10 mouse cellular contexts compared by ENCODE assay signal in genomic region chr15:79697011-79697410, GRCm38 (mm10). TPM values are rescaled to one million over a fixed set of nuclear protein-coding genes. Genes with fewer than 3 reads are reported as not detected.
A peak's percentile ranks its signal among the peaks of the same experiment; 100 is the strongest.
DNase-seq lines count a peak whose midpoint lies in the region; ATAC-seq lines count a peak whose summit lies in the region.
"Had no signal": no experiment of that assay in that cellular context is flagged by ENCODE, and none has a peak within 500 bp of the region (broad histone marks: within the 10 kb centered on the region; RNA-seq: fewer than 3 reads in every experiment).

No protein-coding gene starts in this region.

- intact Hi-C loops in left cerebral cortex, postnatal 14 days (cut with DNase I): no loop called here

- H3K9ac ChIP-seq in hindbrain, embryonic 15.5 days: no peak overlapping the region
- H3K9ac ChIP-seq in liver, embryonic 16.5 days (ENCODE audit: low read depth, low read length): no peak overlapping the region
- H3K9ac ChIP-seq: embryonic facial prominence, embryonic 15.5 days; heart, embryonic 13.5 days had no signal

- H3K27me3 ChIP-seq in hindbrain, embryonic 15.5 days: no peaks in the 10 kb centered on the region
- no peaks in the 10 kb centered on the region for H3K27me3 ChIP-seq in liver, embryonic 16.5 days (ENCODE audit: control insufficient read depth, insufficient read depth, low read depth, low read length)
- H3K27me3 ChIP-seq: embryonic facial prominence, embryonic 15.5 days; heart, embryonic 13.5 days had no signal

- peaks cover 28% of the 10 kb centered on the region for H3K4me1 ChIP-seq in hindbrain, embryonic 15.5 days (replicated peaks)
- peaks cover 59% of the 10 kb centered on the region for H3K4me1 ChIP-seq in liver, embryonic 16.5 days (ENCODE audit: control insufficient read depth, low read depth, low read length)

- peak; percentile 51 for ATAC-seq in hindbrain, embryonic 15.5 days (ENCODE audit: low FRiP score, low read depth)
- no peak for ATAC-seq in liver, embryonic 16.5 days (ENCODE audit: low read depth)

- H3K4me3 ChIP-seq in hindbrain, embryonic 15.5 days: no peak overlapping the region
- no peak overlapping the region for H3K4me3 ChIP-seq in liver, embryonic 16.5 days (ENCODE audit: low read depth, low read length)
- H3K4me3 ChIP-seq: embryonic facial prominence, embryonic 15.5 days; heart, embryonic 13.5 days had no signal

- peaks cover 6% of the 10 kb centered on the region; the same call in 1 of the 2 replicates for H3K36me3 ChIP-seq in hindbrain, embryonic 15.5 days
- H3K36me3 ChIP-seq in liver, embryonic 16.5 days (ENCODE audit: control insufficient read depth, insufficient read depth): peaks cover 7% of the 10 kb centered on the region; the same call in 1 of the 2 replicates

- no peaks in the 10 kb centered on the region for H3K9me3 ChIP-seq in hindbrain, embryonic 15.5 days
- no peaks in the 10 kb centered on the region for H3K9me3 ChIP-seq in liver, embryonic 16.5 days (replicated peaks; ENCODE audit: control insufficient read depth, low read length)
- H3K9me3 ChIP-seq: embryonic facial prominence, embryonic 15.5 days; heart, embryonic 13.5 days had no signal

- 54% methylated on average over 6 of the region's 6 CpGs for WGBS in hindbrain, embryonic 15.5 days
- 53% methylated on average over 6 of the region's 6 CpGs for WGBS in liver, embryonic 16.5 days (ENCODE audit: insufficient replicate concordance)

- DNase-seq in layer of hippocampus, postnatal 10 days (ENCODE audit: low spot score in 2 of 2): peak; percentile 32 to 37
- DNase-seq in layer of hippocampus, postnatal 25 days (ENCODE audit: extremely low spot score in 1 of 2, low spot score in 1 of 2): no peak
- peak; percentile 70 to 83 for DNase-seq in cerebellum, postnatal 10 days
- DNase-seq in urinary bladder, postnatal 10 days (ENCODE audit: low spot score): no peak
- DNase-seq in adrenal gland, adult 18-20 months (ENCODE audit: low spot score in 2 of 2): no peak
- DNase-seq in left cerebral cortex, postnatal 14 days (ENCODE audit: low spot score in 2 of 2): no peak

- H3K4me2 ChIP-seq in hindbrain, embryonic 15.5 days: no peak overlapping the region
- no peak overlapping the region for H3K4me2 ChIP-seq in liver, embryonic 16.5 days (ENCODE audit: low read depth, low read length)
- H3K4me2 ChIP-seq: embryonic facial prominence, embryonic 15.5 days; heart, embryonic 13.5 days had no signal

- H3K27ac ChIP-seq in hindbrain, embryonic 15.5 days (replicated peaks): peak overlapping the region; percentile 43
- 0 out of 2 replicates have a peak overlapping the region, but pooled peaks have one; percentile 3 for H3K27ac ChIP-seq in liver, embryonic 16.5 days (ENCODE audit: low read length)
- H3K27ac ChIP-seq: embryonic facial prominence, embryonic 15.5 days; heart, embryonic 13.5 days had no signal

RNA-seq across cellular contexts. Expression of gene Gtpbp1, which starts 6.4 kb away (rescaled TPM):
- 10 to 100 TPM; 42.5 to 46.8 TPM for total RNA-seq in layer of hippocampus, postnatal 10 days (2021)
- total RNA-seq in layer of hippocampus, postnatal 25 days (2021): 10 to 100 TPM; 46.2 to 52.6 TPM
- 49.4 and 50.1 TPM in 2 replicates for polyA plus RNA-seq in hindbrain, embryonic 15.5 days (2015; fragmentation: Nextera tagmentation; extraction: Ambion mirVana)
- polyA plus RNA-seq in liver, embryonic 16.5 days (2015; fragmentation: Nextera tagmentation; extraction: Ambion mirVana): 26.2 and 28.5 TPM in 2 replicates
- total RNA-seq in adrenal gland, adult 18-20 months (2021): 10 to 100 TPM; 28.8 to 30.2 TPM
- total RNA-seq in left cerebral cortex, postnatal 14 days (2021): 10 to 100 TPM; 44.1 to 44.7 TPM

RNA-seq across cellular contexts. Expression of gene Josd1, which starts 9.3 kb away (rescaled TPM):
- 10 to 100 TPM; 36.6 to 40.5 TPM for total RNA-seq in layer of hippocampus, postnatal 10 days (2021)
- total RNA-seq in layer of hippocampus, postnatal 25 days (2021): 10 to 100 TPM; 49.4 to 53.2 TPM
- polyA plus RNA-seq in hindbrain, embryonic 15.5 days (2015; fragmentation: Nextera tagmentation; extraction: Ambion mirVana): 23.2 and 24.5 TPM in 2 replicates
- 19.2 and 21.6 TPM in 2 replicates for polyA plus RNA-seq in liver, embryonic 16.5 days (2015; fragmentation: Nextera tagmentation; extraction: Ambion mirVana)
- total RNA-seq in adrenal gland, adult 18-20 months (2021): 10 to 100 TPM; 35.9 to 40.3 TPM
- total RNA-seq in left cerebral cortex, postnatal 14 days (2021): 10 to 100 TPM; 56.1 to 66.2 TPM

RNA-seq across cellular contexts. Expression of gene Tomm22, which starts 26.4 kb away (rescaled TPM):
- 100 to 1,000 TPM in 1 of 2 experiments, 10 to 100 TPM in 1; 99.9 to 107 TPM for total RNA-seq in layer of hippocampus, postnatal 10 days (2021)
- total RNA-seq in layer of hippocampus, postnatal 25 days (2021): 100 to 1,000 TPM; 100 to 107 TPM
- polyA plus RNA-seq in hindbrain, embryonic 15.5 days (2015; fragmentation: Nextera tagmentation; extraction: Ambion mirVana): 224 and 236 TPM in 2 replicates
- polyA plus RNA-seq in liver, embryonic 16.5 days (2015; fragmentation: Nextera tagmentation; extraction: Ambion mirVana): 116 and 125 TPM in 2 replicates
- 100 to 1,000 TPM; 102 to 112 TPM for total RNA-seq in adrenal gland, adult 18-20 months (2021)
- total RNA-seq in left cerebral cortex, postnatal 14 days (2021): 10 to 100 TPM; 97.8 to 99.7 TPM

RNA-seq across cellular contexts. Expression of gene Cby1, which starts 38.0 kb away (rescaled TPM):
- 10 to 100 TPM; 55.6 to 56.6 TPM for total RNA-seq in layer of hippocampus, postnatal 10 days (2021)
- total RNA-seq in layer of hippocampus, postnatal 25 days (2021): 10 to 100 TPM; 51.8 to 54.2 TPM
- polyA plus RNA-seq in hindbrain, embryonic 15.5 days (2015; fragmentation: Nextera tagmentation; extraction: Ambion mirVana): 91.4 and 94.3 TPM in 2 replicates
- polyA plus RNA-seq in liver, embryonic 16.5 days (2015; fragmentation: Nextera tagmentation; extraction: Ambion mirVana): 10.2 and 11.8 TPM in 2 replicates
- total RNA-seq in adrenal gland, adult 18-20 months (2021): 10 to 100 TPM; 16.9 to 18.7 TPM
- 10 to 100 TPM; 65.3 to 69.2 TPM for total RNA-seq in left cerebral cortex, postnatal 14 days (2021)

RNA-seq across cellular contexts. Expression of gene Fam227a, which starts 38.3 kb away (rescaled TPM):
- total RNA-seq in layer of hippocampus, postnatal 10 days (2021): 10 to 100 TPM in 1 of 2 experiments, 1 to 10 TPM in 1; 9.2 to 10.1 TPM
- 10 to 100 TPM in 1 of 2 experiments, 1 to 10 TPM in 1; 6.0 to 11.5 TPM for total RNA-seq in layer of hippocampus, postnatal 25 days (2021)
- polyA plus RNA-seq in hindbrain, embryonic 15.5 days (2015; fragmentation: Nextera tagmentation; extraction: Ambion mirVana): 4.5 and 4.9 TPM in 2 replicates
- polyA plus RNA-seq in liver, embryonic 16.5 days (2015; fragmentation: Nextera tagmentation; extraction: Ambion mirVana): 0.14 and 0.15 TPM in 2 replicates
- total RNA-seq in adrenal gland, adult 18-20 months (2021): 1 to 10 TPM; 1.5 to 2.0 TPM
- total RNA-seq in left cerebral cortex, postnatal 14 days (2021): 10 to 100 TPM in 1 of 2 experiments, 1 to 10 TPM in 1; 7.0 to 12.4 TPM

Comparison
In these comparisons a context has a peak if more than half of its experiments do, and no peak if none do; other contexts are left out.
1. DNase-seq: peak in layer of hippocampus, postnatal 10 days (2 of 2) and cerebellum, postnatal 10 days (2 of 2); none in layer of hippocampus, postnatal 25 days (0 of 2), urinary bladder, postnatal 10 days (single experiment), adrenal gland, adult 18-20 months (0 of 2) and left cerebral cortex, postnatal 14 days (0 of 2).